Mouse (Mus musculus) heart, postnatal 0 days (tissue): ENCODE results near the gene Pik3c2b.

Experiments
- CTCF ChIP-seq: IDR thresholded peaks from 2 replicates; pipeline ENCODE4 v1.5.1; 2016; ENCODE audit warnings: antibody characterized with exemption, control low read depth, low read depth
- EP300 ChIP-seq: IDR thresholded peaks from 2 replicates; pipeline ENCODE4 v1.6.1; 2016; ENCODE audit warnings: antibody characterized with exemption, low read depth

DNA sequence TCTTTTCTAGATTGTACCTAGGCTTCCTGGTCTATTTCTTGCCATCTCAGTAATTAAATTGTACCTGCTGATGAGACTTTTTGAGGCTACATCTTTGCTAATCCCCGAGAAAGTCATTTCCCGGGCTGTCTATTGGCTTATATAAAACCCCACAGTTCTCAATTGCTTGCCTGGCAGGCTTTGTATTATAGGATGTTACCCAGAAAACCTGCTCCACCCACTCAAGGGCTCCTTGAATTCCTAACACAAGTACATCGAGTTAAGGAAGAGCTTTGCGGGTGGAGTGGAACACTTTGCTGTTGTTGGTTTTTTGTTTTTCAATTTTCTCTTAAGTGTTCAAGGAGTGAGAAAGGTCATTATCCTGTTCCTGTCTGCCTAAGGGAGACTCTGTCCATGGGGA lies 43.9 kb downstream of the Pik3c2b start:
- TF ChIP-seq CTCF (no peak), EP300 (no peak)
